Mouse (Mus musculus): Measurements from ENCODE around the gene Vps13d. TPM values are rescaled to one million over a fixed set of nuclear protein-coding genes. Genes with fewer than 3 reads are reported as not detected.

Gene Vps13d
- polyA plus RNA-seq, 1 experiment from 2014 or later, result 11.6 TPM

DNA sequence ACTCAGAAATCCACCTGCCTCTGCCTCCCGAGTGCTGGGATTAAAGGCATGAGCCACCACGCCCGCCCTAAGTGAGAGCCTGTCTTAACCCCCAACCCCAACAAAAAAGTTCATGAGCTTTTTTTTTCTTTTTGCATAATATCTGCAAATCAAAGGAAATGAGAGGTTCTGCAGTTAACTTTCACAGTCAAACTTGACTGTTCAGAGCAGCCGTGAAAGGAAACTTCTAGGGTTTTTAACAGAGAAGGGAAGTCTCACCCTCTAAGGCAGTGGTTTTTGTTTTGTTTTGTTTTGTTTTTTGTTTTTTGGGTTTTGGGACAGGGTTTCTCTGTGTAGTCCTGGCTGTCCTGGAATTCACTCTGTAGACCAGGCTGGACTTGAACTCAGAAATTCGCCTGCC is 15.8 kb upstream of the Vps13d start:
- no peak for ATAC-seq (ENCODE audit: insufficient number of reproducible peaks, insufficient read depth, low FRiP score, low TSS enrichment, low read depth)
- no peaks in the 10 kb centered on the region for H3K36me3 ChIP-seq
- H3K4me3 ChIP-seq (replicated peaks), result no peak overlapping the region
- H3K4me2 ChIP-seq, result no peak overlapping the region
- H3K9ac ChIP-seq (replicated peaks), result no peak overlapping the region
- 89% methylated on average over 5 of the region's 5 CpGs for WGBS
- H3K27me3 ChIP-seq, result no peaks in the 10 kb centered on the region
- peaks cover 7% of the 10 kb centered on the region for H3K4me1 ChIP-seq (replicated peaks)
- no peak overlapping the region for H3K27ac ChIP-seq
- H3K9me3 ChIP-seq, result no peaks in the 10 kb centered on the region

DNA sequence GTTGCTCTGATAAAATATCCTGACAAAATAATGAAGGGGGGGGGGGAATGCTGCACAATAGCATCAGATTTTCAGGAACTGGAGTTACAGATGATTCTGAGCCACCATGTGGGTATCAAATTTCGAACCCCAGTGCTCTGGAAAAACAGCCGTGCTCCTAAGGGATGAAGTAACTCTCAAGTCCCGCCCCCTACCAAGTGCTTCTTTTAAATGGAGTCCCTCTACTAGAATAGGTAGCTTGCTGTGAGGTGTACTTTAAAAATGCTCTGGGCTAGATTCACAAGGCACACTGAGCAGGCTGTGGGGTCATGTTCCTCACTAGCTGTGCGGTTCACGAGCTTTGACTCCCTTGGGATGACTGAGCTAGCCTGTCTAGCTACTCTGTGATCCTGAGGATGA is 14.9 kb upstream of the Vps13d start:
- Histone ChIP-seq H3K27ac (no peak overlapping the region), H3K4me2 (no peak overlapping the region), H3K9ac (replicated peaks) (no peak overlapping the region), H3K4me3 (replicated peaks) (no peak overlapping the region), H3K36me3 (no peaks in the 10 kb centered on the region), H3K4me1 (replicated peaks) (peaks cover 7% of the 10 kb centered on the region), H3K9me3 (no peaks in the 10 kb centered on the region), H3K27me3 (no peaks in the 10 kb centered on the region)
- 31% methylated on average over 5 of the region's 5 CpGs for WGBS
- ATAC-seq (ENCODE audit: insufficient number of reproducible peaks, insufficient read depth, low FRiP score, low TSS enrichment, low read depth), result no peak

DNA sequence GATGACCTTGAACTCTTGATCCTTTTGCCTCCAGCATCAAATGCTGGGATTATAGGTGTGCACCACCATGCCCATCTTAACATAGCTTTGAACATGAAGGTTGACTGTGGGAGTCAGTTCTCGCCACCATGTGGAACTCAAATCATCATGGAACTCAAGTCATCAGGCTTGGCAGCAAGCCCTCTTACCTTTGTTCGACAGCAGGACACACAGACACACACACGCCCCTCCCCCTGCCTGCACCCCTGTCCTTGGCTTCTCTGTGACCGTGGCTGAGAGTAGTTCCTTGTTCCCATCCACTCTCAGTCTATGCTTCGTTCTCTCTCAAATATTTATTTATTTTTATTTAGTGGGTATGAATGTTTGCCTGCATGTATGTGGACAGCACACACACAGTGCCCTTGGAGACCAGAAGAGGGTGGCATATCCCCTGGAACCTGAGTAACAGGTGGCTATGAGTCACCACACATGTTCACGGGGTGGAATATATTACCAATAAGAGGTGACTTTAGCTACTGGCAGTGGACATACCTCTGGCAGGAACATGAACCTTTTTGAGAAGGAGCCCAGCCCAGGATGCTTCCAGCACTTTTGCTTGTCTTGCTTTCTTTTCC is 14.4 kb upstream of the Vps13d start:
- Histone ChIP-seq H3K27ac (no peak overlapping the region), H3K9ac (replicated peaks) (no peak overlapping the region), H3K36me3 (no peaks in the 10 kb centered on the region), H3K4me1 (replicated peaks) (peaks cover 7% of the 10 kb centered on the region; the same call in 1 of the 2 replicates), H3K27me3 (no peaks in the 10 kb centered on the region), H3K9me3 (no peaks in the 10 kb centered on the region), H3K4me3 (replicated peaks) (no peak overlapping the region), H3K4me2 (no peak overlapping the region)
- peak; percentile 33; the same call in 1 of the 2 replicates for ATAC-seq (ENCODE audit: insufficient number of reproducible peaks, insufficient read depth, low FRiP score, low TSS enrichment, low read depth)
- WGBS, result 77% methylated on average over 6 of the region's 6 CpGs

DNA sequence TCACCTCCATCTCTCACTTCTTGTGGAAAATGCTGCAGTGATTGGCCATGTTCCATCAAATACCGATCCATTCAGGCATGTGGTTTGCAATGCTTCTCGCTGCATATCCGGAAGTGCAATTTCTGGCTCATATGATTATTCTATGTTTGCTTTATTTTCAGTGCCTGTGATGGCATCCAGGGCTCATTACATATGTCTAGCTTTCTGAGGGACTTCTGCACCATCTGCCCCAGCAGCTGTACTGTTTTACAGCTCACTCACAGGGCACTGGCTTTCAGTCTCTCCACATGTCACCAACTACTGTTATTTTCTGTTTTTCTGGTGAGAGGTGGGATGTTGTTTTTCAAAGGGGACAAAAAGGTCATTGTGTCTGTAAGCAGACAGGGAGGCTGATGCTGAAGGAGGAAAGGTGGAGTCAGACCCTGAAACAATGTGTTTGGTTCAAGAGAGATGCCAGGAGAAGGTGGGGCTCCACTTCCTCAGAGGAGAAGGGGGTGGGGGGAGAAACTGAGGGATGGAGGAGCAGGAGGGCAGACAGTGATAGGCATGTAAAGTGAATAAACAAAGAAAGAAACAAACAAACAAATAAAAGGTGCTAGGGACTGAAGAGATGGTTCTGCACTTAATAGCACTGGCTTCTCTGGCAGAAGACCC is 13.0 kb upstream of the Vps13d start:
- 85% methylated on average over 3 of the region's 3 CpGs for WGBS
- no peaks in the 10 kb centered on the region for H3K27me3 ChIP-seq
- no peak for ATAC-seq (ENCODE audit: insufficient number of reproducible peaks, insufficient read depth, low FRiP score, low TSS enrichment, low read depth)

DNA sequence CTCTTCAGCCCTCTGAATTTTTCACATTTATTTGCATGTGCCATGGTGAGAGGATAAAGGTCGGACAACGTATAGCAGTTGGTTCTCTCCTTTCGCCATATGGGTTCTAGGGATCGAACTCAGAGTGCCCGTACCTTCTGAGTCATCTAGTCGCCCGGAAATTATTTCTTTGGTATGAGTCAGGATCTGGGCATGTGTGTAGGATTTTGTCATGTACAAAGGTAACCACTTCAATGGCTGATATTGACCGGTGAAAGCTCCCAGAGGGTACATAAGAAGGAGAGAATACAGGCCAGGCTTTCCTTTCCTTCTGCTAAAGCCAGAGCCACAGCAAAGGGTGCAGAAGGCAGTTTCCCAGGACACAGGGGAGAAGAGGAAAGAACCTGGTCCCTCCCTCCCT is 10.0 kb upstream of the Vps13d start:
- H3K27ac ChIP-seq, result no peak overlapping the region
- peaks cover 12% of the 10 kb centered on the region; the same call in 1 of the 2 replicates for H3K4me1 ChIP-seq (replicated peaks)
- no peak overlapping the region for H3K4me3 ChIP-seq (replicated peaks)
- H3K9me3 ChIP-seq, result no peaks in the 10 kb centered on the region
- H3K27me3 ChIP-seq, result no peaks in the 10 kb centered on the region
- no peak overlapping the region for H3K9ac ChIP-seq (replicated peaks)
- no peaks in the 10 kb centered on the region for H3K36me3 ChIP-seq
- no peak for ATAC-seq (ENCODE audit: insufficient number of reproducible peaks, insufficient read depth, low FRiP score, low TSS enrichment, low read depth)
- 88% methylated on average over 8 of the region's 8 CpGs for WGBS
- no peak overlapping the region for H3K4me2 ChIP-seq

More for the DNA sequence above, 13.0 kb upstream of the Vps13d start:
- H3K4me2 ChIP-seq, result no peak overlapping the region
- H3K36me3 ChIP-seq, result no peaks in the 10 kb centered on the region
- no peak overlapping the region for H3K4me3 ChIP-seq (replicated peaks)
- peaks cover 7% of the 10 kb centered on the region; the same call in 1 of the 2 replicates for H3K4me1 ChIP-seq (replicated peaks)
- no peak overlapping the region for H3K9ac ChIP-seq (replicated peaks)
- H3K27ac ChIP-seq, result no peak overlapping the region
- H3K9me3 ChIP-seq, result no peaks in the 10 kb centered on the region

DNA sequence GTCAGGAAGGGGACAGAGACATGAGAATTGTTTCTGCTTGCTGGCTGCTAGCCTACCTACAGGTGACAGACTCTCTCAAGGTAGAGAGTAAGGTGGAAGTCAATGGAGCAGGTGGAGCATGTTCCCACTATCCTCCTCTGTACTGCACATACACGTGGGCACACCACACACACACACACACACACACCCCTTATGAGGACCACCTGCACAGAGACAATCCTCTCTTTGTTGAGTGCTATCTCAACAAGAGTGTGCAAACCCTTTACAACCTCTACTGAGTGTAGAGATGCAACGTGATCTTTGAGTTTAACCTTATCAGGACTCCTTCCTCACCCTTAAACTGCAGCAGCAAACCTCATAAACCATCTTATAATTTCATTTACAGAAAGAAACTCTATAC is 8.5 kb upstream of the Vps13d start:
- WGBS, result 62% methylated on average over 2 of the region's 2 CpGs

DNA sequence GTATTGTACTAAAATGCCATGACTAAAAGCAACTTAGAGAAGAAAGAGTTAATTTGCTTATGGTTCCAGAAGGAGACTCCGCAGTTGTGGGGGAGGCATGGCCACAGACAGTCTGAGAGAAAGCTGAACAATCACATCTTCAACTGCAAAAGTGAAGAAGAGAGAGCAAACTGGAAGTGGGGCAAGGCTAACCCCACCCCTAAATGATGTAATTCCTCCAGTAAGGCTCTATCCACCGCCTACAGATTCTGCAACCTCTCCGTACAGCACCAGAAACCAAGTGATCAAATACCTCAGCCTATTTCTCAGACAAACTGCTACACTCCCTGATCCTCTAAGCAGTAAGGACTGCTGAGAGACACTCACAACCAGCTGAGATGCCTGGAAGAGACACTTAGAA is 6.6 kb upstream of the Vps13d start:
- Histone ChIP-seq H3K4me2 (no peak overlapping the region), H3K9ac (replicated peaks) (no peak overlapping the region), H3K27me3 (no peaks in the 10 kb centered on the region), H3K4me3 (replicated peaks) (no peak overlapping the region), H3K9me3 (no peaks in the 10 kb centered on the region), H3K4me1 (replicated peaks) (peaks cover 6% of the 10 kb centered on the region; the same call in 1 of the 2 replicates), H3K36me3 (no peaks in the 10 kb centered on the region), H3K27ac (no peak overlapping the region)
- ATAC-seq (ENCODE audit: insufficient number of reproducible peaks, insufficient read depth, low FRiP score, low TSS enrichment, low read depth), result no peak
- 78% methylated on average over 3 of the region's 3 CpGs for WGBS

More for the DNA sequence above, 8.5 kb upstream of the Vps13d start:
- Histone ChIP-seq H3K9me3 (no peaks in the 10 kb centered on the region), H3K4me3 (replicated peaks) (no peak overlapping the region), H3K4me2 (no peak overlapping the region), H3K27me3 (no peaks in the 10 kb centered on the region), H3K9ac (replicated peaks) (no peak overlapping the region), H3K36me3 (no peaks in the 10 kb centered on the region), H3K27ac (no peak overlapping the region), H3K4me1 (replicated peaks) (peaks cover 6% of the 10 kb centered on the region; the same call in 1 of the 2 replicates)
- ATAC-seq (ENCODE audit: insufficient number of reproducible peaks, insufficient read depth, low FRiP score, low TSS enrichment, low read depth), result no peak

DNA sequence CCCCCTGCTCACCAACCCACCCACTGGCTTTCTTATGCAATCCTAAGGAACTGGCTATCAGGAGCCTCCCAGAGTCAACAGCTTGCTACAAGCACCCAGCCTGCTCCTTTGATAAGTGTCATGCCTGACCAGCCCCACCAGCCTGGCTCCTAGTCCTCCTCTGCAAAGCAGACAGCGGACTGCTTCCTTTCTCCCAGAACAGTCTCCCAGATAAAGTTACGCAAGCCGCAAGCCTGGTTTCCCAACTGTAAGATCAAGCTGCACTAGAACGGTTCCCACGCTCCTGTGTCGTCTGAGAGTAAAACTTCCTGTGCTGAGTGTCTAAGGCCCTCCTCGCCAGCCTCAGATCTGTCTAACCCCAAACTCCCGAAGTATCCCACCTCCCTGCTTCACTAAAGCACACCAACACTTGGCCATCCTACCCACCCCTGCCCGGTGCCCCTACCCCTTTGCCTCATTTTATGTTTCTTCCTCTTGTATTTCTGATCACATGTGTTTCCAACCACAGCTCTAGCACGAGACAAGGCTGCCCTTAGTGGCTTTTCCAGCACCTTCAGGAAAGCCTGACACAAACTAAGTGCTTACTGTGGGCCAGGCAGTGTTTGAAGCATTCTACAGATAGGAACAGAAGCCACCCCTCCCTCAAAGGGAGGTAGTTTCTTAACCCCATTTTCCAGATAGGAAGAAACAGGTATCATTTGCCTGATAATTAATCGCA is 5.3 kb upstream of the Vps13d start:
- no peaks in the 10 kb centered on the region for H3K27me3 ChIP-seq
- H3K4me3 ChIP-seq (replicated peaks), result no peak overlapping the region
- 29% methylated on average over 11 of the region's 11 CpGs for WGBS
- ATAC-seq (ENCODE audit: insufficient number of reproducible peaks, insufficient read depth, low FRiP score, low TSS enrichment, low read depth), result no peak
- no peaks in the 10 kb centered on the region for H3K36me3 ChIP-seq
- H3K4me2 ChIP-seq, result no peak overlapping the region
- no peak overlapping the region for H3K27ac ChIP-seq
- H3K9me3 ChIP-seq, result no peaks in the 10 kb centered on the region
- 0 out of 2 replicates have a peak overlapping the region, but pooled peaks have one; percentile 12 for H3K9ac ChIP-seq (replicated peaks)
- H3K4me1 ChIP-seq (replicated peaks), result peaks cover 6% of the 10 kb centered on the region; the same call in 1 of the 2 replicates

DNA sequence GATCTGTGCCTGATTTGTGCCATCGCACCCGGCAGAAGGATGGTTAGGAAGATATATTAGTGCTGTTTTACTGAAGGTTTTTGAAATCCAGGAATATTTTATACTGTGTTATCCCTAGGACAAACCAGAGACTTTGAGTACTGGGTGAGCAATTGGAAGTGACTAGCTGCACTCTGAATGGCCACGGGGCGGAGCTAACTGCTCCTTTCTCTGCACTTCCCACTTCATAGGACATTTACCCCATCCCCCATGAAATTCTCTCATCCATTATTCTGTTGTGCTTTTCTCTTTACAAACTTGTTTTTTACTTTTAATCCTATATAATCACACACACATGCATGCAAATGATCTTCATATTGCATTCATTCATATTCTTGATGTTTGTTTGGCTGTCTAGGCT is 1.8 kb upstream of the Vps13d start:
- Histone ChIP-seq H3K9ac (replicated peaks) (no peak overlapping the region), H3K9me3 (no peaks in the 10 kb centered on the region), H3K4me1 (replicated peaks) (peaks cover 26% of the 10 kb centered on the region), H3K4me2 (no peak overlapping the region), H3K27me3 (no peaks in the 10 kb centered on the region), H3K4me3 (replicated peaks) (no peak overlapping the region), H3K36me3 (no peaks in the 10 kb centered on the region), H3K27ac (no peak overlapping the region)
- 82% methylated on average over 4 of the region's 4 CpGs for WGBS
- no peak for ATAC-seq (ENCODE audit: insufficient number of reproducible peaks, insufficient read depth, low FRiP score, low TSS enrichment, low read depth)

DNA sequence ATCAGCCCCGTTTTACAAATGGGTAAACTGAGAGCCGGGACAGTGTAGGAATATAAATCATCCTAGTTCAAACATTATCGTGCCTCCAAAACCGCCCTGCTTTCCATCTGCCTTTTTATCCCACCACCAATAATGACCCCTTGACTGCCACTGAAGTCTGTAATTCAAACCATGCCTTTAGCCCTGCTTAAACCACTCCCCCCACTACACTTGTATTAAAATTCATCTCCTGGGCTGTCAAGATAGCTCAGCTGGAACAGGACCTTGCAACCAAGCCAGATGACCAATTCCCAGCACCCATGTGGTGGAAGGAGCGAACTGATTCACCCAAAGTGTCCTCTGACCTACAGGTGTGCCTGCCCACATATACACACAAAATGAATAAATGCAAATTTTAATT is 367 bp upstream of the Vps13d start:
- Histone ChIP-seq H3K4me3 (replicated peaks) (peak overlapping the region; percentile 89), H3K4me2 (peak overlapping the region; percentile 98), H3K27ac (no peak overlapping the region), H3K4me1 (replicated peaks) (peaks cover 23% of the 10 kb centered on the region), H3K27me3 (no peaks in the 10 kb centered on the region), H3K36me3 (peaks cover 8% of the 10 kb centered on the region; the same call in 1 of the 2 replicates), H3K9ac (replicated peaks) (no peak overlapping the region), H3K9me3 (no peaks in the 10 kb centered on the region)
- 16% methylated on average over 5 of the region's 5 CpGs for WGBS
- no peak; the same call in 1 of the 2 replicates for ATAC-seq (ENCODE audit: insufficient number of reproducible peaks, insufficient read depth, low FRiP score, low TSS enrichment, low read depth)

DNA sequence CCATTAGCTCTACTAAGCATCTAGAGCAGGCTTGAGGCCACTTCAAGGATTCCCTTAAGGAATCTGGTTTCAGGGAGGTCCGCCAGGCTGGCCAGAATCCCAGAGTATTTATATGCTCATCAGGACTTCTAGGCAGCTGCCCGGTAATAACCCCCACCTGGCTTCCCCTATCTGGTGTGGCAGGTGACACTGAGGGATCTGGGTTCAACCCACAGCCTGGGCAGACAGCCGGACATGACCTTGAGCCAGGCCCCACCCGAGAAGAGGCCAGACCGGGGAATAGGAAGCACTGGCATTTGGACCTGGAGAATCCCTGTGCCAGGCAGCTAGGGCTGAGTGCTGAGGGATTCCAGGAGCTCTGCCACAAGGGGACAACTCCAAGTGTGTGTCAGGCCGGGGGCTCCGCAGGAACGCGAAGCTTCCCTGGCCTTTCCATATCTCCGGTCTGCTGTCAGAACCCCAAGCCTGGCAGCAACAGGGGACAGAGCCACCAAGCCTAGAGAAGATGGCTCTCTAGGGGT is 754 bp downstream of the Vps13d start:
- ATAC-seq (ENCODE audit: insufficient number of reproducible peaks, insufficient read depth, low FRiP score, low TSS enrichment, low read depth), result peak; percentile 30; the same call in 1 of the 2 replicates
- Histone ChIP-seq H3K9me3 (no peaks in the 10 kb centered on the region), H3K27ac (peak overlapping the region; percentile 72; the same call in 1 of the 2 replicates), H3K9ac (replicated peaks) (peak overlapping the region; percentile 80), H3K4me1 (replicated peaks) (peaks cover 19% of the 10 kb centered on the region), H3K27me3 (no peaks in the 10 kb centered on the region), H3K36me3 (peaks cover 19% of the 10 kb centered on the region), H3K4me2 (peak overlapping the region; percentile 98), H3K4me3 (replicated peaks) (peak overlapping the region; percentile 89)
- WGBS, result 0% methylated on average over 10 of the region's 10 CpGs
